Mouse (Mus musculus): ENCODE data around the gene She. TPM values are rescaled to one million over a fixed set of nuclear protein-coding genes. Genes with fewer than 3 reads are reported as not detected.

She gene
- polyA plus RNA-seq, 1 experiment from 2014 or later: 11.2 TPM

DNA sequence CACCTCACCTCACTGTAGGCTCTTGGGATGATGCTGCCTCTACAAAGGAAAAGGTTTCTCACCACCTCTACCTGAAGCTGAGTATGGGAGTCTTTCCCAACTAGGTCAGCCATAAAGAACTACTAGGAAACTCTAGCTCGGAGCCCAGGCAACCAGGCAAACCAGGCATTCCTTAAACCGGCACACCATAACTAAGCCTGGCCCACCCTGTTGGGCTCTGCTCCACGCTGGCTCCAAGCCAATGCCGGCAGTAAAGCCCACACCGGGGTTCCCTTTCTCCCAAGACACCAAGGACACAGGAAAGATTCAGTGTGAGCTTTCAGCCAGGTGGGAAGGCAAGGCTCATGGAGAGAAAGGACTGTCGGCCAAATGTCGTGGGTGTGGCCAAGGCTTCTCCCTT lies 37.2 kb downstream of the She start:
- ATAC-seq (no peak), DNase-seq (ENCODE audit: low spot score) (peak; percentile 35)
- Histone ChIP-seq H3K27me3 (replicated peaks; ENCODE audit: insufficient read depth, low read length) (no peaks in the 10 kb centered on the region), H3K4me2 (replicated peaks; ENCODE audit: low read depth, low read length) (no peak overlapping the region), H3K36me3 (ENCODE audit: insufficient read depth, low read length) (no peaks in the 10 kb centered on the region), H3K4me1 (ENCODE audit: insufficient read depth, low read depth, low read length) (peaks cover 12% of the 10 kb centered on the region), H3K4me3 (ENCODE audit: low read depth, low read length) (no peak overlapping the region), H3K9ac (replicated peaks; ENCODE audit: low read depth) (no peak overlapping the region), H3K27ac (ENCODE audit: low read length) (no peak overlapping the region), H3K9me3 (ENCODE audit: low read length) (no peaks in the 10 kb centered on the region)
- 16% methylated on average over 7 of the region's 7 CpGs for WGBS
- TF ChIP-seq CTCF (IDR thresholded peaks at IDR 0.05) (no peak), EP300 (IDR thresholded peaks at IDR 0.05) (no peak)

DNA sequence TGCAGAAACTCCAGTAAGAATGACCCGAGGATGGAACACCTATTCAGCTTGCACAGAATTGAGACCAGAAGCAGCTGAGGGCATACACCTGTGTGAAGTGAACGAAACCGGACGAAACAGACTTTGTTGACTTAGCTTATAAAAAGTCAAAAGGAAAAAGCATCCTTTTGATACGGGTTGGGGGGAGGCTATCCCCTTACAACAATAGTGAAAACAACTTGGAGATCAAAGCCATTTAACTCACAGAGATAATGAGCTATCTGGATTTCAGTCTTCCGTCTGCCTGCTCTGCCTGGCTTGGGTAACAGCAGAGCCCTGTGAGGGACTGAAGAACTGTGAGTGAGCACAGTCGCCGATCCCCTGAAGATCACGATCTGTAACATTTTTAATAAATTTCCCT lies 37.8 kb downstream of the She start:
- Histone ChIP-seq H3K27ac (ENCODE audit: low read length) (no peak overlapping the region), H3K27me3 (replicated peaks; ENCODE audit: insufficient read depth, low read length) (no peaks in the 10 kb centered on the region), H3K4me2 (replicated peaks; ENCODE audit: low read depth, low read length) (no peak overlapping the region), H3K9ac (replicated peaks; ENCODE audit: low read depth) (no peak overlapping the region), H3K4me1 (ENCODE audit: insufficient read depth, low read depth, low read length) (peaks cover 12% of the 10 kb centered on the region), H3K4me3 (ENCODE audit: low read depth, low read length) (no peak overlapping the region), H3K36me3 (ENCODE audit: insufficient read depth, low read length) (no peaks in the 10 kb centered on the region), H3K9me3 (ENCODE audit: low read length) (no peaks in the 10 kb centered on the region)
- ATAC-seq: no peak
- no peak for DNase-seq (ENCODE audit: low spot score)
- 56% methylated on average over 9 of the region's 9 CpGs for WGBS
- TF ChIP-seq CTCF (IDR thresholded peaks at IDR 0.05) (no peak), EP300 (IDR thresholded peaks at IDR 0.05) (no peak)

GRCm38 (mm10) chr3:89869556-89869955 lies 38.4 kb downstream of the She start:
- Histone ChIP-seq H3K9me3 (ENCODE audit: low read length) (no peaks in the 10 kb centered on the region), H3K4me2 (replicated peaks; ENCODE audit: low read depth, low read length) (no peak overlapping the region), H3K4me1 (ENCODE audit: insufficient read depth, low read depth, low read length) (peaks cover 12% of the 10 kb centered on the region; the same call in 1 of the 2 replicates), H3K27me3 (replicated peaks; ENCODE audit: insufficient read depth, low read length) (no peaks in the 10 kb centered on the region), H3K9ac (replicated peaks; ENCODE audit: low read depth) (no peak overlapping the region), H3K36me3 (ENCODE audit: insufficient read depth, low read length) (no peaks in the 10 kb centered on the region), H3K27ac (ENCODE audit: low read length) (no peak overlapping the region), H3K4me3 (ENCODE audit: low read depth, low read length) (no peak overlapping the region)
- ATAC-seq (no peak), DNase-seq (ENCODE audit: low spot score) (no peak)
- TF ChIP-seq CTCF (IDR thresholded peaks at IDR 0.05) (no peak), EP300 (IDR thresholded peaks at IDR 0.05) (no peak)
- 73% methylated on average over 9 of the region's 9 CpGs for WGBS

- Histone ChIP-seq H3K4me2 (replicated peaks; ENCODE audit: low read depth, low read length) (no peak overlapping the region), H3K4me3 (ENCODE audit: low read depth, low read length) (no peak overlapping the region), H3K9me3 (ENCODE audit: low read length) (no peaks in the 10 kb centered on the region), H3K36me3 (ENCODE audit: insufficient read depth, low read length) (no peaks in the 10 kb centered on the region), H3K9ac (replicated peaks; ENCODE audit: low read depth) (no peak overlapping the region), H3K27me3 (replicated peaks; ENCODE audit: insufficient read depth, low read length) (no peaks in the 10 kb centered on the region), H3K27ac (ENCODE audit: low read length) (no peak overlapping the region), H3K4me1 (ENCODE audit: insufficient read depth, low read depth, low read length) (peaks cover 9% of the 10 kb centered on the region; the same call in 1 of the 2 replicates)
- TF ChIP-seq EP300 (IDR thresholded peaks at IDR 0.05): no peak
- TF ChIP-seq CTCF (IDR thresholded peaks at IDR 0.05): no peak
- WGBS: 68% methylated on average over 22 of the region's 22 CpGs
- ATAC-seq (no peak), DNase-seq (ENCODE audit: low spot score) (no peak)
Measured at GRCm38 (mm10) chr3:89870472-89871271, 39.5 kb downstream of the She start.

GRCm38 (mm10) chr3:89871339-89871914 lies 40.3 kb downstream of the She start:
- DNase-seq (ENCODE audit: low spot score): no peak
- no peak overlapping the region for H3K9ac ChIP-seq (replicated peaks; ENCODE audit: low read depth)
- H3K9me3 ChIP-seq (ENCODE audit: low read length): no peaks in the 10 kb centered on the region
- H3K27me3 ChIP-seq (replicated peaks; ENCODE audit: insufficient read depth, low read length): no peaks in the 10 kb centered on the region
- H3K4me1 ChIP-seq (ENCODE audit: insufficient read depth, low read depth, low read length): peaks cover 9% of the 10 kb centered on the region; the same call in 1 of the 2 replicates
- TF ChIP-seq CTCF (IDR thresholded peaks at IDR 0.05) (no peak), EP300 (IDR thresholded peaks at IDR 0.05) (no peak)
- H3K36me3 ChIP-seq (ENCODE audit: insufficient read depth, low read length): no peaks in the 10 kb centered on the region
- no peak overlapping the region for H3K4me2 ChIP-seq (replicated peaks; ENCODE audit: low read depth, low read length)
- ATAC-seq: no peak
- no peak overlapping the region for H3K4me3 ChIP-seq (ENCODE audit: low read depth, low read length)
- H3K27ac ChIP-seq (ENCODE audit: low read length): no peak overlapping the region
- WGBS: 63% methylated on average over 8 of the region's 8 CpGs

DNA sequence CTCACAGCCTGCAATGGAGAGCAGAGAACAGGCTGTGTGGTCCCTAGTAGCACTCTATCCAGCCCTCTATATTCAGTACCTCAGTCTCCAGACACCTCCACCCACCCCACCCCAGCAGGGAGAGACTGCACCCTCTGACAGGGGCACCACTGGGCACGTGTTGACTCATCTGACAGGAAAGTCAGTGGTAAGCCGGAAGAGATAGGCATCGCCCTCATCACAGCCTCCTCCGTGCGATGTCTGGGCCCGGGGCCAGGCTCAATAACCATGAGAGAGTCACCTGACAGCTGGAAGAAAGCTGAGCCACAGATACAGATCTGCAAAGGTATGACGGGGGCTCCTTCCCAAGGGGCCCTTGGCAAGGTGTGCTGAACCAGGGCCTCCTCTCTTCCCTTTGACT lies 41.0 kb downstream of the She start:
- H3K36me3 ChIP-seq (ENCODE audit: insufficient read depth, low read length): no peaks in the 10 kb centered on the region
- H3K4me2 ChIP-seq (replicated peaks; ENCODE audit: low read depth, low read length): no peak overlapping the region
- no peak for TF ChIP-seq EP300 (IDR thresholded peaks at IDR 0.05)
- no peak for TF ChIP-seq CTCF (IDR thresholded peaks at IDR 0.05)
- ATAC-seq (peak; percentile 74), DNase-seq (ENCODE audit: low spot score) (peak; percentile 48)
- H3K4me3 ChIP-seq (ENCODE audit: low read depth, low read length): no peak overlapping the region
- no peak overlapping the region for H3K9ac ChIP-seq (replicated peaks; ENCODE audit: low read depth)
- no peaks in the 10 kb centered on the region for H3K9me3 ChIP-seq (ENCODE audit: low read length)
- H3K27me3 ChIP-seq (replicated peaks; ENCODE audit: insufficient read depth, low read length): no peaks in the 10 kb centered on the region
- WGBS: 39% methylated on average over 7 of the region's 7 CpGs
- no peak overlapping the region for H3K27ac ChIP-seq (ENCODE audit: low read length)
- H3K4me1 ChIP-seq (ENCODE audit: insufficient read depth, low read depth, low read length): peaks cover 9% of the 10 kb centered on the region; the same call in 1 of the 2 replicates
